Comparison of ENCODE assay signal across 23 mouse cellular contexts in genomic region chr16:8845986-8846385, GRCm38 (mm10). TPM values are rescaled to one million over a fixed set of nuclear protein-coding genes. Genes with fewer than 3 reads are reported as not detected.
DNase-seq lines count a peak whose midpoint lies in the region; TF ChIP-seq lines count a peak whose summit lies in the region.
"Had no signal": no experiment of that assay in that cellular context is flagged by ENCODE, and none has a peak within 500 bp of the region (broad histone marks: within the 10 kb centered on the region; RNA-seq: fewer than 3 reads in every experiment).

No protein-coding gene starts in this region.

- no peak for DNase-seq in gastrocnemius, adult 2 months
- DNase-seq in gastrocnemius, postnatal 4 days (ENCODE audit: low spot score in 2 of 2), result no peak
- peak; percentile 30 for DNase-seq in fibroblast of lung, adult 2 months (ENCODE audit: low read depth)
- DNase-seq in lung, postnatal 4 days, result peak; percentile 20 to 27
- DNase-seq in left cerebral cortex, postnatal 4 days, result no peak
- DNase-seq in adrenal gland, adult 2 months, result no peak
- no peak for DNase-seq in MN1 (ENCODE audit: low spot score)
- DNase-seq: adrenal gland, postnatal 10 days; cerebellum, adult 8-10 months; cerebellum, postnatal 25 days; gastrocnemius, postnatal 10 days; heart, adult 18-20 months; heart, postnatal 4 days; kidney, adult 9 months; kidney, postnatal 10 days; thymus, adult 2 months; thymus, postnatal 36 days had no signal

- peaks cover 88% of the 10 kb centered on the region for H3K79me3 ChIP-seq in C2C12 (ENCODE audit: low read depth)

- H3K4me3 ChIP-seq in gastrocnemius, adult 2 months, result no peak overlapping the region
- H3K4me3 ChIP-seq in C2C12 (ENCODE audit: insufficient read depth, poor library complexity, severe bottlenecking), result no peak overlapping the region
- H3K4me3 ChIP-seq: embryonic facial prominence, embryonic 12.5 days; hindbrain, embryonic 13.5 days; limb, embryonic 13.5 days; neural tube, embryonic 13.5 days had no signal

- peaks cover 77% of the 10 kb centered on the region for H3K36me3 ChIP-seq in C2C12 (ENCODE audit: control insufficient read depth, insufficient read depth)

- H3K27me3 ChIP-seq in C2C12 (ENCODE audit: control insufficient read depth, insufficient read depth, insufficient read length), result no peaks in the 10 kb centered on the region
- H3K27me3 ChIP-seq: embryonic facial prominence, embryonic 12.5 days; hindbrain, embryonic 13.5 days; limb, embryonic 13.5 days; neural tube, embryonic 13.5 days had no signal

- intact Hi-C loops in gastrocnemius, adult 2 months (cut with DNase I), result no loop called here
- intact Hi-C loops in left cerebral cortex, postnatal 4 days (cut with DNase I), result no loop called here

- no peak for TF ChIP-seq CTCF in gastrocnemius, adult 2 months (IDR thresholded peaks at IDR 0.05)
- TF ChIP-seq CTCF in C2C12 (IDR thresholded peaks at IDR 0.05; ENCODE audit: control insufficient read depth, insufficient read depth, insufficient read length), result no peak

- no peak overlapping the region for H3ac ChIP-seq in C2C12 (ENCODE audit: control insufficient read depth, insufficient read length, low read depth)

- H3K27ac ChIP-seq in gastrocnemius, adult 2 months, result peak overlapping the region; percentile 32; the same call in 1 of the 2 replicates
- H3K27ac ChIP-seq: embryonic facial prominence, embryonic 12.5 days; hindbrain, embryonic 13.5 days; limb, embryonic 13.5 days; macrophage; neural tube, embryonic 13.5 days had no signal

- peaks cover 96% of the 10 kb centered on the region for H3K79me2 ChIP-seq in C2C12 (ENCODE audit: control insufficient read depth, insufficient read depth)

TF ChIP-seq in C2C12, 6 proteins besides CTCF, POLR2A, EP300 and RAD21:
- peak; percentile 78 for TF ChIP-seq MAX (IDR thresholded peaks at IDR 0.05)
- TF ChIP-seq USF1 (IDR thresholded peaks at IDR 0.05; ENCODE audit: low read depth), result no peak
- TF ChIP-seq CEBPB (IDR thresholded peaks at IDR 0.05; ENCODE audit: low read depth), result peak; percentile 11

RNA-seq across cellular contexts. Expression of gene 1810013L24Rik, which starts 16.1 kb away (rescaled TPM):
- 100 to 1,000 TPM in 1 of 2 experiments, 10 to 100 TPM in 1; 80.9 to 111 TPM for total RNA-seq in gastrocnemius, adult 2 months (2021)
- total RNA-seq in gastrocnemius, postnatal 4 days (2021), result 10 to 100 TPM; 65.8 to 72.2 TPM
- polyA plus RNA-seq in C2C12 (2012; fragmentation: generic; extraction: Trizol), result 20.1 TPM
- 100 to 1,000 TPM; 127 TPM for total RNA-seq in left cerebral cortex, postnatal 4 days (2021)
- total RNA-seq in adrenal gland, adult 2 months (2021), result 10 to 100 TPM; 75.7 to 77.0 TPM
- polyA plus RNA-seq in adrenal gland, adult 2 months (2012; rRNA removed), result 12.8 and 14.9 TPM in 2 replicates

RNA-seq across cellular contexts. Expression of gene Usp7, which starts 53.9 kb away (rescaled TPM):
- 10 to 100 TPM; 61.8 to 69.1 TPM for total RNA-seq in gastrocnemius, adult 2 months (2021)
- total RNA-seq in gastrocnemius, postnatal 4 days (2021), result 10 to 100 TPM; 76.9 to 89.0 TPM
- 28.2 TPM for polyA plus RNA-seq in C2C12 (2012; fragmentation: generic; extraction: Trizol)
- 100 to 1,000 TPM; 184 to 190 TPM for total RNA-seq in left cerebral cortex, postnatal 4 days (2021)
- 100 to 1,000 TPM in 1 of 2 experiments, 10 to 100 TPM in 1; 83.9 to 128 TPM for total RNA-seq in adrenal gland, adult 2 months (2021)
- 6.8 and 9.6 TPM in 2 replicates for polyA plus RNA-seq in adrenal gland, adult 2 months (2012; rRNA removed)

Comparison
In these comparisons a context has a peak if more than half of its experiments do, and no peak if none do; other contexts are left out.
1. DNase-seq: peak in fibroblast of lung, adult 2 months (single experiment) and lung, postnatal 4 days (2 of 2); none in gastrocnemius, adult 2 months (single experiment), gastrocnemius, postnatal 4 days (0 of 2), left cerebral cortex, postnatal 4 days (single experiment), adrenal gland, adult 2 months (single experiment) and MN1 (single experiment).